Mouse (Mus musculus) megakaryocyte, embryonic 14.5 days (primary cell): Measurements from ENCODE around the gene Ppox.

Experiments used
- FLI1 ChIP-seq: IDR thresholded peaks from 2 replicates; pipeline ENCODE4 v1.6.1; 2012; ENCODE audit warnings: low read length, inconsistent platforms, mixed read lengths
- GATA1 ChIP-seq: IDR thresholded peaks from 3 replicates; pipeline ENCODE4 v1.6.1; 2012; ENCODE audit warnings: mixed read lengths, low read length, inconsistent platforms, borderline replicate concordance

- TF ChIP-seq GATA1, result no peak
- no peak for TF ChIP-seq FLI1
Observed at GRCm38 (mm10) chr1:171257781-171258180, 23.2 kb downstream of the Ppox start.
